Mouse (Mus musculus) CH12.LX (cell line): ENCODE results near the gene Tfdp2. TPM values are rescaled to one million over a fixed set of nuclear protein-coding genes. Genes with fewer than 3 reads are reported as not detected.

Experiments
- DNase-seq: peaks from one replicate; pipeline ENCODE4 v3.0.0-alpha.2; 2013; ENCODE audit errors: extremely low read depth
- H3K27ac ChIP-seq: 2 replicates; pipeline ENCODE4 v1.5.1; 2012; ENCODE audit warnings: low read depth, mild to moderate bottlenecking, control low read depth, moderate library complexity; ENCODE audit not compliant: insufficient read depth
- H3K27me3 ChIP-seq: replicated peaks from 2 replicates; pipeline ENCODE3; 2012; ENCODE audit warnings: inconsistent platforms
- H3K36me3 ChIP-seq, 2 experiments: replicated peaks in 1 of 2; 2 replicates each; pipeline versions ENCODE3 to v1.6.1; 2012; ENCODE audit warnings: inconsistent platforms in 1 of 2, low read length in 1 of 2, mild to moderate bottlenecking in 1 of 2, mixed read lengths in 1 of 2, moderate library complexity in 1 of 2; ENCODE audit not compliant: control insufficient read depth in 1 of 2, insufficient read depth in 1 of 2
- H3K4me1 ChIP-seq, 2 experiments: 2 replicates each; pipeline ENCODE4 v1.6.1; 2012; ENCODE audit warnings: inconsistent platforms in 1 of 2, moderate library complexity in 1 of 2; ENCODE audit not compliant: insufficient read depth in 2 of 2, control insufficient read depth in 1 of 2
- H3K4me2 ChIP-seq: 2 replicates; pipeline ENCODE4 v1.6.1; 2012; ENCODE audit warnings: low read depth, mild to moderate bottlenecking, control low read depth; ENCODE audit not compliant: poor library complexity, insufficient read depth, severe bottlenecking
- H3K4me3 ChIP-seq, 3 experiments: fragments of 150-350 bp in 1 of 3; sonication (generic) in 1 of 3; replicated peaks in 1 of 3; 2 replicates each; pipeline versions ENCODE3 to v1.5.1; 2011 to 2012; ENCODE audit warnings: low read depth in 2 of 3, low read length in 2 of 3, mild to moderate bottlenecking in 2 of 3, moderate library complexity in 2 of 3, control low read depth in 1 of 3, improper control_type of control experiment in 1 of 3, inconsistent platforms in 1 of 3, mixed read lengths in 1 of 3; ENCODE audit not compliant: poor library complexity in 1 of 3
- H3K79me2 ChIP-seq: replicated peaks from 2 replicates; pipeline ENCODE4 v1.6.1; 2012; ENCODE audit warnings: mild to moderate bottlenecking, moderate library complexity; ENCODE audit not compliant: control insufficient read depth, poor library complexity, insufficient read depth, severe bottlenecking; ENCODE audit errors: extremely low read depth
- H3K9ac ChIP-seq: 2 replicates; pipeline ENCODE4 v1.6.1; 2012; ENCODE audit warnings: low read depth, mild to moderate bottlenecking, control low read depth, moderate library complexity; ENCODE audit not compliant: insufficient read depth
- H3K9me3 ChIP-seq: replicated peaks from 2 replicates; pipeline ENCODE3; 2012; ENCODE audit warnings: low read length, inconsistent platforms, mixed read lengths
- E2F4 ChIP-seq: IDR thresholded peaks from 2 replicates; pipeline ENCODE4 v1.6.1; 2011; ENCODE audit warnings: low read depth, low read length, improper control_type of control experiment; ENCODE audit not compliant: insufficient replicate concordance
- EP300 ChIP-seq: IDR thresholded peaks from 2 replicates; pipeline ENCODE4 v1.6.1; 2011; ENCODE audit warnings: low read length, improper control_type of control experiment
- ETS1 ChIP-seq: conservative IDR thresholded peaks from 2 replicates; pipeline ENCODE4 v1.6.1; 2012; ENCODE audit warnings: low read depth, mild to moderate bottlenecking, inconsistent platforms, low read length, improper control_type of control experiment, moderate library complexity
- IRF4 ChIP-seq: IDR thresholded peaks from 2 replicates; pipeline ENCODE4 v1.6.1; 2014; ENCODE audit warnings: low read depth, mild to moderate bottlenecking, inconsistent platforms, low read length, improper control_type of control experiment
- JUN ChIP-seq: IDR thresholded peaks from 2 replicates; pipeline ENCODE4 v1.6.1; 2011; ENCODE audit warnings: low read depth, mild to moderate bottlenecking, low read length, improper control_type of control experiment, moderate library complexity; ENCODE audit not compliant: insufficient read depth
- MAFK ChIP-seq: IDR thresholded peaks from 2 replicates; pipeline ENCODE4 v1.6.1; 2011; ENCODE audit warnings: low read length, improper control_type of control experiment; ENCODE audit not compliant: insufficient replicate concordance
- MXI1 ChIP-seq: IDR thresholded peaks from 2 replicates; pipeline ENCODE4 v1.6.1; 2011; ENCODE audit warnings: mild to moderate bottlenecking, low read depth, low read length, improper control_type of control experiment
- NRF1 ChIP-seq: IDR thresholded peaks from 2 replicates; pipeline ENCODE4 v1.6.1; 2014; ENCODE audit warnings: low read depth, mild to moderate bottlenecking, inconsistent platforms, low read length, improper control_type of control experiment, moderate library complexity
- PAX5 ChIP-seq: IDR thresholded peaks from 2 replicates; pipeline ENCODE4 v1.6.1; 2012; ENCODE audit warnings: low read length, inconsistent platforms, mixed read lengths
- POLR2A ChIP-seq: IDR thresholded peaks from 2 replicates; pipeline ENCODE4 v1.6.1; 2011; ENCODE audit warnings: low read depth, mild to moderate bottlenecking, improper control_type of control experiment, low read length
- SMC3 ChIP-seq: IDR thresholded peaks from 2 replicates; pipeline ENCODE4 v1.6.1; 2011; ENCODE audit warnings: low read depth, low read length, improper control_type of control experiment
- TBP ChIP-seq: conservative IDR thresholded peaks from 2 replicates; pipeline ENCODE4 v1.6.1; 2011; ENCODE audit warnings: low read depth, low read length, improper control_type of control experiment
- USF1 ChIP-seq: IDR thresholded peaks from 2 replicates; pipeline ENCODE4 v1.6.1; 2014; ENCODE audit warnings: low read depth, mild to moderate bottlenecking, inconsistent platforms, low read length, improper control_type of control experiment
- ZC3H11A ChIP-seq: IDR thresholded peaks from 2 replicates; pipeline ENCODE4 v1.6.1; 2012; ENCODE audit warnings: low read depth, mild to moderate bottlenecking, inconsistent platforms, low read length, improper control_type of control experiment
- ZMIZ1 ChIP-seq: IDR thresholded peaks from 2 replicates; pipeline ENCODE4 v1.6.1; 2012; ENCODE audit warnings: low read depth, mild to moderate bottlenecking, inconsistent platforms, low read length, improper control_type of control experiment
- dilution Hi-C: fragments of 300-500 bp; cut with MboI; formaldehyde crosslinking; loops from 2 replicates; pipeline ENCODE4 v1.14.3; 2020; ENCODE audit warnings: low sequenced_read_pairs; ENCODE audit not compliant: extremely low pct_unique_long_range_greater_than_20kb, extremely low pct_ligation_motif_present
- in situ Hi-C: fragments of 300-500 bp; cut with MboI; formaldehyde crosslinking; loops from 3 replicates; pipeline ENCODE4 v1.14.3; 2019; ENCODE audit warnings: low sequenced_read_pairs, low pct_ligation_motif_present, low pct_unique_long_range_greater_than_20kb, mixed read lengths
- polyA plus RNA-seq: library from polyadenylated mRNA; unstranded; fragments of >175 nt; gene quantifications from 2 replicates; pipeline ENCODE4 v1.2.1, GENCODE M21; 2012; ENCODE audit warnings: low read depth; ENCODE audit not compliant: insufficient read length
- total RNA-seq, 2 experiments: library from RNA; depleted of rRNA; stranded (reverse); fragments of 300-350 nt in 1 of 2; fragments of >200 nt in 1 of 2; gene quantifications; 2 replicates each; pipeline ENCODE4 v1.2.3; 2012 to 2014

Tfdp2 gene
- total and polyA plus RNA-seq, 3 experiments, result 3.4 to 4.9 (median 4.7) TPM

GRCm38 (mm10) chr9:96292144-96292543 lies 96.1 kb downstream of the Tfdp2 start:
- Histone ChIP-seq H3K9ac (no peak overlapping the region), H3K4me1 (0 out of 4 replicates have a peak, but pooled peaks cover 0 to 2% of the 10 kb centered on the region in 2 experiments), H3K4me3 (no peak overlapping the region), H3K9me3 (no peaks in the 10 kb centered on the region), H3K79me2 (no peaks in the 10 kb centered on the region), H3K27me3 (no peaks in the 10 kb centered on the region), H3K4me2 (no peak overlapping the region), H3K27ac (no peak overlapping the region), H3K36me3 (peaks cover 0 to 2% of the 10 kb centered on the region in 2 experiments)
- no peak for DNase-seq
- dilution Hi-C loops (no loop called here), in situ Hi-C loops (no loop called here)
- TF ChIP-seq MAFK (peak; percentile 61; the same call in 1 of the 2 replicates), TBP (no peak)

GRCm38 (mm10) chr9:96299324-96300008 lies 103.4 kb downstream of the Tfdp2 start:
- no peak for DNase-seq
- no peaks in the 10 kb centered on the region for H3K4me1 ChIP-seq
- H3K79me2 ChIP-seq, result no peaks in the 10 kb centered on the region
- H3K4me3 ChIP-seq, result no peak overlapping the region
- dilution Hi-C loops, result no loop called here
- TF ChIP-seq SMC3 (no peak), EP300 (no peak), PAX5 (no peak), TBP (no peak), ETS1 (no peak)
- no peak overlapping the region for H3K27ac ChIP-seq
- no peaks in the 10 kb centered on the region for H3K27me3 ChIP-seq
- in situ Hi-C loops, result loop anchor here (25.0 kb wide), 1 partner anchor 513 kb away; no protein-coding TSS in a partner anchor
- no peak overlapping the region for H3K4me2 ChIP-seq
- no peak overlapping the region for H3K9ac ChIP-seq
- H3K36me3 ChIP-seq, result peaks cover 0 to 2% of the 10 kb centered on the region in 2 experiments
- H3K9me3 ChIP-seq, result no peaks in the 10 kb centered on the region

- dilution Hi-C loops, result no loop called here
- H3K27ac ChIP-seq, result no peak overlapping the region
- H3K9ac ChIP-seq, result no peak overlapping the region
- H3K36me3 ChIP-seq, result no peaks in the 10 kb centered on the region
- no peaks in the 10 kb centered on the region for H3K79me2 ChIP-seq
- H3K9me3 ChIP-seq, result no peaks in the 10 kb centered on the region
- no peak overlapping the region for H3K4me2 ChIP-seq
- no peaks in the 10 kb centered on the region for H3K27me3 ChIP-seq
- TF ChIP-seq EP300 (no peak), USF1 (no peak), ZC3H11A (no peak), MXI1 (no peak), NRF1 (no peak), ZMIZ1 (no peak), IRF4 (no peak), JUN (no peak), E2F4 (no peak), POLR2A (no peak), SMC3 (no peak)
- in situ Hi-C loops, result loop anchor here (25.0 kb wide), 1 partner anchor 503 kb away; no protein-coding TSS in a partner anchor
- H3K4me1 ChIP-seq, result no peaks in the 10 kb centered on the region
- DNase-seq, result no peak
- H3K4me3 ChIP-seq, result no peak overlapping the region
Observed at GRCm38 (mm10) chr9:96308816-96309215, 112.7 kb downstream of the Tfdp2 start.
